Mouse (Mus musculus): ENCODE measurements around the gene F8. TPM values are rescaled to one million over a fixed set of nuclear protein-coding genes. Genes with fewer than 3 reads are reported as not detected.
"Not testable (repeated sequence)": the region's sequence is repeated elsewhere in the genome, so short reads cannot be mapped to it uniquely, and the experiment has no call there.

Gene F8
- total and polyA plus RNA-seq, 2 experiments from 2014 or later, result 1.4 to 4.4 TPM

- no peak for TF ChIP-seq CTCF (IDR thresholded peaks at IDR 0.05; ENCODE audit: low read depth)
- Histone ChIP-seq H3K27ac (no peak overlapping the region), H3K36me3 (ENCODE audit: insufficient read depth, low read length) (no peaks in the 10 kb centered on the region), H3K9ac (replicated peaks; ENCODE audit: low read length) (no peak overlapping the region), H3K9me3 (ENCODE audit: low read length) (no peaks in the 10 kb centered on the region), H3K4me1 (ENCODE audit: insufficient read depth, low read length) (no peaks in the 10 kb centered on the region), H3K27me3 (ENCODE audit: insufficient read depth, low read length) (no peaks in the 10 kb centered on the region), H3K4me2 (ENCODE audit: low read depth, low read length) (no peak overlapping the region), H3K4me3 (ENCODE audit: low read length) (no peak overlapping the region)
- WGBS, result 89% methylated on average over 1 of the region's 1 CpGs
- DNase-seq (ENCODE audit: low spot score) (no peak), ATAC-seq (no peak)
Observed at GRCm38 (mm10) chrX:75231456-75231855, 151.0 kb downstream of the F8 start.

- H3K4me2 ChIP-seq (ENCODE audit: low read depth, low read length), result no peak within 1 kb of the TSS
- ATAC-seq, result no peak
- H3K27me3 ChIP-seq (ENCODE audit: insufficient read depth, low read length), result no peaks in the 10 kb centered on the region
- H3K27ac ChIP-seq, result no peak within 1 kb of the TSS
- DNase-seq (ENCODE audit: low spot score), result no peak
- H3K9ac ChIP-seq (replicated peaks; ENCODE audit: low read length), result no peak within 1 kb of the TSS
- H3K4me1 ChIP-seq (ENCODE audit: insufficient read depth, low read length), result no peaks in the 10 kb centered on the region
- 71% methylated on average over 1 of the region's 1 CpGs for WGBS
- no peaks in the 10 kb centered on the region for H3K9me3 ChIP-seq (ENCODE audit: low read length)
- H3K4me3 ChIP-seq (ENCODE audit: low read length), result no peak within 1 kb of the TSS
- no peaks in the 10 kb centered on the region for H3K36me3 ChIP-seq (ENCODE audit: insufficient read depth, low read length)
- no peak for TF ChIP-seq CTCF (IDR thresholded peaks at IDR 0.05; ENCODE audit: low read depth)
Observed at GRCm38 (mm10) chrX:75163670-75164069, 218.7 kb downstream of the F8 start, which contains the start of gene Smim9. TSS of gene Smim9 (minus strand) at chrX:75163770.

- Histone ChIP-seq H3K9ac (replicated peaks; ENCODE audit: low read length) (0 out of 2 replicates have a peak overlapping the region, but pooled peaks have one; percentile 28), H3K27ac (no peak overlapping the region), H3K4me1 (ENCODE audit: insufficient read depth, low read length) (no peaks in the 10 kb centered on the region), H3K36me3 (ENCODE audit: insufficient read depth, low read length) (no peaks in the 10 kb centered on the region), H3K27me3 (ENCODE audit: insufficient read depth, low read length) (no peaks in the 10 kb centered on the region), H3K4me3 (ENCODE audit: low read length) (peak overlapping the region; percentile 38), H3K4me2 (ENCODE audit: low read depth, low read length) (peak overlapping the region; percentile 57), H3K9me3 (ENCODE audit: low read length) (no peaks in the 10 kb centered on the region)
- peak; percentile 80 for ATAC-seq
- DNase-seq (ENCODE audit: low spot score), result peak; percentile 26
- no peak for TF ChIP-seq CTCF (IDR thresholded peaks at IDR 0.05; ENCODE audit: low read depth)
- WGBS, result 38% methylated on average over 44 of the region's 49 CpGs
Observed at GRCm38 (mm10) chrX:75155576-75156243, 226.7 kb downstream of the F8 start.

GRCm38 (mm10) chrX:75152249-75152648 is 230.2 kb downstream of the F8 start:
- no peak for ATAC-seq
- 58% methylated on average over 1 of the region's 1 CpGs for WGBS

GRCm38 (mm10) chrX:75150304-75150703 is 232.1 kb downstream of the F8 start:
- no peak overlapping the region for H3K9ac ChIP-seq (replicated peaks; ENCODE audit: low read length)
- H3K9me3 ChIP-seq (ENCODE audit: low read length), result no peaks in the 10 kb centered on the region
- H3K4me3 ChIP-seq (ENCODE audit: low read length), result no peak overlapping the region
- no peak overlapping the region for H3K4me2 ChIP-seq (ENCODE audit: low read depth, low read length)
- H3K4me1 ChIP-seq (ENCODE audit: insufficient read depth, low read length), result no peaks in the 10 kb centered on the region
- H3K36me3 ChIP-seq (ENCODE audit: insufficient read depth, low read length), result no peaks in the 10 kb centered on the region
- DNase-seq (ENCODE audit: low spot score) (no peak), ATAC-seq (no peak)
- H3K27me3 ChIP-seq (ENCODE audit: insufficient read depth, low read length), result no peaks in the 10 kb centered on the region
- TF ChIP-seq CTCF (IDR thresholded peaks at IDR 0.05; ENCODE audit: low read depth), result no peak
- WGBS, result 75% methylated on average over 2 of the region's 2 CpGs
- H3K27ac ChIP-seq, result no peak overlapping the region

More at GRCm38 (mm10) chrX:75152249-75152648, 230.2 kb downstream of the F8 start:
- no peak overlapping the region for H3K4me2 ChIP-seq (ENCODE audit: low read depth, low read length)
- no peak for TF ChIP-seq CTCF (IDR thresholded peaks at IDR 0.05; ENCODE audit: low read depth)
- no peaks in the 10 kb centered on the region for H3K4me1 ChIP-seq (ENCODE audit: insufficient read depth, low read length)
- no peaks in the 10 kb centered on the region for H3K27me3 ChIP-seq (ENCODE audit: insufficient read depth, low read length)
- H3K27ac ChIP-seq, result no peak overlapping the region
- H3K4me3 ChIP-seq (ENCODE audit: low read length), result no peak overlapping the region
- no peaks in the 10 kb centered on the region for H3K36me3 ChIP-seq (ENCODE audit: insufficient read depth, low read length)
- DNase-seq (ENCODE audit: low spot score), result no peak
- H3K9me3 ChIP-seq (ENCODE audit: low read length), result no peaks in the 10 kb centered on the region
- no peak overlapping the region for H3K9ac ChIP-seq (replicated peaks; ENCODE audit: low read length)

GRCm38 (mm10) chrX:75148414-75148813 is 234.0 kb downstream of the F8 start:
- Histone ChIP-seq H3K9me3 (ENCODE audit: low read length) (no peaks in the 10 kb centered on the region), H3K4me2 (ENCODE audit: low read depth, low read length) (no peak overlapping the region), H3K9ac (replicated peaks; ENCODE audit: low read length) (no peak overlapping the region), H3K4me1 (ENCODE audit: insufficient read depth, low read length) (no peaks in the 10 kb centered on the region), H3K36me3 (ENCODE audit: insufficient read depth, low read length) (no peaks in the 10 kb centered on the region), H3K4me3 (ENCODE audit: low read length) (no peak overlapping the region), H3K27ac (no peak overlapping the region), H3K27me3 (ENCODE audit: insufficient read depth, low read length) (no peaks in the 10 kb centered on the region)
- WGBS, result 83% methylated on average over 4 of the region's 4 CpGs
- ATAC-seq (no peak), DNase-seq (ENCODE audit: low spot score) (no peak)
- no peak for TF ChIP-seq CTCF (IDR thresholded peaks at IDR 0.05; ENCODE audit: low read depth)

- H3K4me1 ChIP-seq (ENCODE audit: insufficient read depth, low read length); H3K27ac ChIP-seq; DNase-seq (ENCODE audit: low spot score); H3K9me3 ChIP-seq (ENCODE audit: low read length); H3K27me3 ChIP-seq (ENCODE audit: insufficient read depth, low read length); H3K36me3 ChIP-seq (ENCODE audit: insufficient read depth, low read length); H3K9ac ChIP-seq (replicated peaks; ENCODE audit: low read length): not testable (repeated sequence)
- peak overlapping the region; percentile 54 for H3K4me2 ChIP-seq (ENCODE audit: low read depth, low read length)
- 40% methylated on average over 27 of the region's 42 CpGs for WGBS
- peak overlapping the region; percentile 32 for H3K4me3 ChIP-seq (ENCODE audit: low read length)
- ATAC-seq, result peak; percentile 55
Observed at GRCm38 (mm10) chrX:75143124-75143555, 239.3 kb downstream of the F8 start.

All from hindbrain, postnatal 0 days (tissue).